Mouse (Mus musculus) limb, embryonic 12.5 days (tissue): ENCODE measurements around the gene Dclre1b. TPM values are rescaled to one million over a fixed set of nuclear protein-coding genes. Genes with fewer than 3 reads are reported as not detected.
"Not testable (repeated sequence)": the region's sequence is repeated elsewhere in the genome, so short reads cannot be mapped to it uniquely, and the experiment has no call there.

Experiments
- ATAC-seq: fragments of 200-750 bp; cut with Nextera tagmentation; 2 replicates; pipeline ENCODE4 v1.8.0; 2017; ENCODE audit warnings: low read depth, moderate TSS enrichment; ENCODE audit not compliant: insufficient number of reproducible peaks, insufficient read depth, low FRiP score, low TSS enrichment
- H3K27ac ChIP-seq: fragments of 300-500 bp; sonication (generic); 2 replicates; pipeline ENCODE4 v1.5.1; 2016; ENCODE audit warnings: mild to moderate bottlenecking, moderate library complexity
- H3K27me3 ChIP-seq: fragments of 300-500 bp; sonication (generic); 2 replicates; pipeline ENCODE4 v1.6.1; 2016; ENCODE audit warnings: mild to moderate bottlenecking, moderate library complexity
- H3K36me3 ChIP-seq: fragments of 300-500 bp; sonication (generic); 2 replicates; pipeline ENCODE4 v1.6.1; 2016; ENCODE audit warnings: mild to moderate bottlenecking, moderate library complexity
- H3K4me1 ChIP-seq: fragments of 300-500 bp; sonication (generic); replicated peaks from 2 replicates; pipeline ENCODE4 v1.6.1; 2016
- H3K4me2 ChIP-seq: fragments of 300-500 bp; sonication (generic); 2 replicates; pipeline ENCODE4 v1.6.1; 2016; ENCODE audit warnings: mild to moderate bottlenecking, moderate library complexity
- H3K4me3 ChIP-seq: fragments of 300-500 bp; sonication (generic); replicated peaks from 2 replicates; pipeline ENCODE4 v1.5.1; 2016; ENCODE audit warnings: mild to moderate bottlenecking
- H3K9ac ChIP-seq: fragments of 300-500 bp; sonication (generic); replicated peaks from 2 replicates; pipeline ENCODE4 v1.6.1; 2016; ENCODE audit warnings: mild to moderate bottlenecking, moderate library complexity
- H3K9me3 ChIP-seq: fragments of 300-500 bp; sonication (generic); 2 replicates; pipeline ENCODE4 v1.6.1; 2016; ENCODE audit warnings: mild to moderate bottlenecking, moderate library complexity
- WGBS: fragments of 180-500 bp; shearing (Covaris S2); methylation state at CpG from one replicate; pipeline ENCODE4 v1.1.7; 2016; 5-methylcytosine and 5-hydroxymethylcytosine counted together
- polyA plus RNA-seq: library from polyadenylated mRNA; unstranded; fragments of >200 nt; fragmentation: Nextera tagmentation; extraction: Ambion mirVana; gene quantifications from 2 replicates; pipeline ENCODE4 v1.2.1, GENCODE M21; 2016

Gene Dclre1b
- polyA plus RNA-seq = 31.8 and 32.5 TPM in 2 replicates

DNA sequence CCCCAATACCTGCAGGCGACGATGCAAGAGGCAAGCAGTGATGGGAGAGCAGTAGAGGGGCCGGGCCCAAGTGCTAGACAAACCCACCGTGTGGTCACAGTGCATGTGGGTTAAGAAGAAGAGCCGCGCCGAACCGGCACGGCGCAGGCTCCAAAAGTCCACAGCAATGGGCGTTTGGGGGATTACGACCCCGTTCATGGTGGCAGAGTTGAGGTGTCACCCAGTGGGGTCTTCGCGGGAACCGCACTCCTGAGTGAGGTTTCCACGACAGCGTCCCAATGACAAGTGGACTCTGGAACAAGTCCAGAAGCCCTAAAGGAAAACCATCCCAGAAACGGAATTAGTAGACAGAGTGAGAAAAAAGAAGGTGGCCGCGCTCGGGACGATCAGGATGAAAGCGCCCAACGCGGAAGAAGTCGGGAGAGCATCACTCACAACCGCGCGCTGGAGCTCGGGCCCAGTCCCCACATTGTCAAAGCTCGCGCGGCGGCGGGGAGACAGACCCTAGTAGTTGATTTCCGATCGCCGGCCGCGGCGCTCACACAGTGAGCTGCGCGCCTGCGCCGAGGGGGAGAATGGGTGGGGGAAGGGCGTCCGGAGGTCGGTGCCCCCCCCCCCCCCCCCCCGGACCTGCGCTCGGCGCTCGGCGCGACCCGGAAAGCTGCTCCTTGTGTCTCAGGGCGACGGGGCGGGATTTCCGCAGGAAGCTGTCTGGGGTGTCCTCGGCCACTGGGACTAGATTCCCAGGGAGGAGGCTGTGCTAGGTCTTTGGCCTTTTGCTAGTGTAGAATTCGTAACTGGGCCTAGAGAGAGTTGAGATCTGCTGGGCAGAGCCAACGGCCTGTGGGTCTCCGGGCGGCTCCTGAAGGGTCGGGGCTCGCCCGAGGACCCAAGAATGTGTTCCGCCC is at the start of gene Dclre1b, which contains the start of the genes Ap4b1 and Gm43064:
TSS of gene Dclre1b (minus strand) at position 554 of the 908 bp plus-strand sequence.
TSS of gene Ap4b1 (plus strand) at position 630 of the 908 bp plus-strand sequence.
TSS of gene Gm43064 (plus strand) at position 683 of the 908 bp plus-strand sequence.
- Histone ChIP-seq H3K4me1 (peaks cover 15% of the 10 kb centered on the region), H3K36me3 (peaks cover 43% of the 10 kb centered on the region), H3K9me3 (no peaks in the 10 kb centered on the region), H3K4me3 (peak within 1 kb of the TSS; percentile 80), H3K27ac (peak within 1 kb of the TSS; percentile 87), H3K4me2 (peak within 1 kb of the TSS; percentile 78), H3K9ac (peak within 1 kb of the TSS; percentile 88), H3K27me3 (no peaks in the 10 kb centered on the region)
- WGBS = under 1% methylated on average over 63 of the region's 70 CpGs
- peak; percentile 96 for ATAC-seq

DNA sequence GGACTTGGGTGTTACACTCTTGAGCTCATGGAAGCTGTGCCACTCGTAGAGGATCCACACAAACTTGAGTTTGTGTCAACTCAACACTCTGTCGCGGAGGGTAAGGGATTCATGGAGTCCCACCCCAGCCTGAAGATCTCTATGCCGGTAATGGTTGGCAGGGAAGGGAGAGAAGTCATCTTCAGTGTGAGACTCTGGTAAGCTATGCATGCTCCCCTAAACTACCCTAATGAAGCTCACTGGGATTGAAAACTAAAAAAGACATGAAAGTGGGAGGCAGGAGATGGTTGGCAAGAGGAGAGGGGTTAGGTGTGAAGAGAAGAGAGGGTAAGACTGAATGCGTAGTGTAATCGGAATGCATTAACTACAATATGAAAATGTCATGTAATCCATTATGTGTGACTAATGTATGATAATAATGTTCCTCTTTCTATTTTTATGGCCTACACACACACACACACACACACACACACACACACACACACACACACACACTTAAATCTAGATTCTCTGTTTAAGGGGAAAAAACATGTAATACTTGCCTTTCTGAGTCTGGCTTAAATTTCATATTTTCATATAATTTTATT is 48.8 kb upstream of the Dclre1b start:
- H3K27ac ChIP-seq = no peak overlapping the region
- H3K9ac ChIP-seq = no peak overlapping the region
- H3K4me1 ChIP-seq = no peaks in the 10 kb centered on the region
- no peaks in the 10 kb centered on the region for H3K27me3 ChIP-seq
- no peak overlapping the region for H3K4me2 ChIP-seq
- ATAC-seq = no peak
- no peaks in the 10 kb centered on the region for H3K9me3 ChIP-seq
- H3K36me3 ChIP-seq = no peaks in the 10 kb centered on the region
- H3K4me3 ChIP-seq = no peak overlapping the region
- 91% methylated on average over 6 of the region's 6 CpGs for WGBS

DNA sequence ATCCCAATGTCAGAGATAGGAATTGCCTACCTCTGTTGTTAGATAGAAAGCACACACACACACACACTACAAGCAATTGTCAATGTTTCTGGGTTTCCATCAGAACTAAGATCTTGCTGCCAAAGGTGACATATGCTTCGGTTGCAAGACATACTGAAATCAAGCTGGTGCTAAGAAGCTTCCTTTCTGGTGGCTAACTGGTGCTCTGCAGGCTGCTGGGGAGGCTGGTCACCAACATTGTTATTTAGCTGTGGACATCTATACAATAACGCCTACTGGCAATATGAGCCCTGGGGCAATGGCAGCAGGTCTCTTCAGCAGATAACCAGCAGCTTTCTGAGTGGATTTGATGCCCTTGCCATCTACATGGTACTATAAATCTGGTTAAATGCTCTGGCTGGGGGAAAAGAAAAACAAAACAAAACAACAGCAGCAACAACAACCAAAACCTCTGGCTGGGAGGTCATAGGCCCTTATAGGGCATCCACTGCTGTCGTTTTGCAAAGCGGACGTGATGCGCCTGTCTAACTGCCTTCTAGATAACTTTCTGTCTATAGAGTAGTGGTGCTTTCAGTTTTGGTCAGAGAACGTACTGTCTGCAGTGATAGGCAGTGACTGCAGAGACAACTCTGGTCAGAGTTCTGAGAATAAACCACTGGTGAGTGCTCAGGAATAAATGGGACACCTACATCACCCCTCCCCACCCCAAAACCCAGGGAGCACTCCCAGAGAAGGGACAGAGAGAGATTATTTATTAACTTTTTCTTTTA is 48.0 kb upstream of the Dclre1b start:
- Histone ChIP-seq H3K36me3 (no peaks in the 10 kb centered on the region), H3K9me3 (no peaks in the 10 kb centered on the region), H3K27ac (no peak overlapping the region), H3K4me3 (no peak overlapping the region), H3K4me2 (no peak overlapping the region), H3K9ac (no peak overlapping the region), H3K4me1 (no peaks in the 10 kb centered on the region), H3K27me3 (no peaks in the 10 kb centered on the region)
- WGBS = 86% methylated on average over 7 of the region's 7 CpGs
- no peak for ATAC-seq

DNA sequence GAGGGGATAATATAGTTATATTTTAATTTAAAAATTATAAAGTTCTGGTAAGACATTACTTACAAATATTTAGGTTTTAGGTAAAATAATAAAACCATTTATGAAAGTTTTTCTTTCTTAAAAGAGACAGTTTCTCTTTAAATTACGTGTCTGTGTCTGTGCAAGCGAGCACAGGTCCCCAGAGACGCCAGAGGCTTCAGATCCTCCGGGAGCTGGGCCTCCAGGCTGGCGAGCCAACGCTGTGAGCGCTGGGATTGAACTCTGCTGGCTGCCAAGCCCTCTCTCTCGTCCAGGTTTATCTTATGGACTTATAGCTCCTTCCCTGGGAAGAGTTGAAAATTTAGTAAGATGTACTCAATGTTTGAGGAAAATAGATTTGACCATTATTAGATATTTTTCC is 44.6 kb upstream of the Dclre1b start:
- ATAC-seq = no peak
- 63% methylated on average over 8 of the region's 8 CpGs for WGBS

DNA sequence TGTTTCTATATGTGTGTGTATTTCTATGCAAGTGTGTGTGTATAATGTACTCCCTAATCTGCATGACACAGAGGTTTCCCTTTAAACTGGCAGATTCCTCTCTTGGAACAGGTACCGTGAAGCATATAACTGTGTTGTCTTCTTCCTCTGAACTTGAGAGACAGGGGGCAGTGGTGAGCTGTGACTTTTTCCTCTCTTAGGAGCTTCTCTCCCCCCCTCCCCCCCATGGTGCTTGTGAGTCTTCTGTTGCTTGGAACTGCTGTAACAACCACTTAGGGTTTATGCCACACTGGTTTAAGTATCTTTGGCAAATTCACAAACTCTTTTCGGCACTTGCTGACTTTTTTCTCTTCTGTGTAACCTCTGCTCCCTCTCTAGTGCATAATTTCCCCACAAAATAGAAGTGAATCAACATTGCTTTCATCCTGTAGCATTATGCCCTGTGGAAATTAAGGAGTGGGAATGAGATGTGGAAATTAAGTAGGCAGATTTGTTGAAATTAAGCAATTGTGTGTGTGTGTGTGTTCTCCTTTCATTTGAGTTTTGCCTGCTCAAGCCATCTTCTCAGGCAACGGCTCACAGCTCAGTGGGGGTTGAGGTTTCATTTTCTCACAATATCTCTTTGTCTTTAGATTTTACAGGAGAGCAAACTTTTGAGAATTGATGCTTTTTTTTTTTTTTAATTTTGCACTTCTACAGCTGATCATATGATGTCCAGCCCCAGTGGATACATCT is 43.5 kb upstream of the Dclre1b start:
- Histone ChIP-seq H3K4me2 (no peak overlapping the region), H3K27me3 (no peaks in the 10 kb centered on the region), H3K36me3 (no peaks in the 10 kb centered on the region), H3K4me1 (no peaks in the 10 kb centered on the region), H3K4me3 (no peak overlapping the region), H3K27ac (no peak overlapping the region), H3K9me3 (no peaks in the 10 kb centered on the region), H3K9ac (no peak overlapping the region)
- 76% methylated on average over 3 of the region's 3 CpGs for WGBS
- ATAC-seq = no peak

More for the DNA sequence above, 44.6 kb upstream of the Dclre1b start:
- Histone ChIP-seq H3K9me3 (no peaks in the 10 kb centered on the region), H3K4me1 (no peaks in the 10 kb centered on the region), H3K27me3 (no peaks in the 10 kb centered on the region), H3K36me3 (no peaks in the 10 kb centered on the region), H3K4me2 (no peak overlapping the region), H3K9ac (no peak overlapping the region), H3K4me3 (no peak overlapping the region), H3K27ac (no peak overlapping the region)

DNA sequence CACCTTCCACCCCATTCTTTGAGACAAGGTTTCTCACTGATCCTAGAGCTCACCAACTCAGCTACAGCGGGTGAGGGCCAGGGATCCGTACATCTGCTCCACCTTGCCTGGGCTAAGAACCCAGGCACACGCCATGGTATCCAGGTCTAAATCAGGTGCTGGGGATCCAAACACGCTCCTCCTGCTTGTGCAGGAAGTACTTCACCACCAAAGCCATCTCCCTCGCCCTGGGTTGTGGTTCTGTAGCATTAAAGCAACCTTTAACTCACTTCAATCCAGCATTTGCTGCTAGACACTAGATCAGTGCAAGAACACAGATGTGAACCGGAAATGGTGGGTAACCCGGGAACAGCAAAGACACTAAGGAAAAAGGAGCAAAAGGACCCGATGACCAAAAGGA is 42.6 kb upstream of the Dclre1b start:
- no peak for ATAC-seq
- 83% methylated on average over 8 of the region's 8 CpGs for WGBS
- Histone ChIP-seq H3K27ac (no peak overlapping the region), H3K9me3 (no peaks in the 10 kb centered on the region), H3K4me3 (no peak overlapping the region), H3K9ac (no peak overlapping the region), H3K4me2 (no peak overlapping the region), H3K36me3 (no peaks in the 10 kb centered on the region), H3K27me3 (no peaks in the 10 kb centered on the region), H3K4me1 (no peaks in the 10 kb centered on the region)

DNA sequence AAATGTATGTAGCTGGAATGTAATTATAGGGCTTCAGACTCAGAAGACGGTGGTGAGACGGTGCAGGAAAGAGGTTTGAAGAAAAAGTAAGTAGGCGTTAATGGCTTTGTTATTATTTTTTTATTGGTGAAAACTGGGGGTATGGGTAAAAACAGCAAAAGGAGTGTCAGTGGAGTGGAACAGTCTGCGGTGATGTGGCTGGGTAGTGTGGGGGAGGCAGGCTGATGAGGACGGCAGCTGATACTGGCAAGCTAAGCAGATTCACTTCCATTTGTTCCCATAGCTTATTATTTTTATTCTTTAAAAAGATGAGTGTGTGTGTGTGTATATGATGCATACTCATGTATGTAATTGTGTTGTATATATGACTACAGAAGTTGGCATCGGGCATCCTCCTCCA is 42.2 kb upstream of the Dclre1b start:
- ATAC-seq = no peak
- H3K9me3 ChIP-seq = no peaks in the 10 kb centered on the region
- no peak overlapping the region for H3K4me2 ChIP-seq
- H3K27ac ChIP-seq = no peak overlapping the region
- H3K36me3 ChIP-seq = no peaks in the 10 kb centered on the region
- no peaks in the 10 kb centered on the region for H3K27me3 ChIP-seq
- no peak overlapping the region for H3K9ac ChIP-seq
- 77% methylated on average over 6 of the region's 6 CpGs for WGBS
- H3K4me1 ChIP-seq = no peaks in the 10 kb centered on the region
- no peak overlapping the region for H3K4me3 ChIP-seq

DNA sequence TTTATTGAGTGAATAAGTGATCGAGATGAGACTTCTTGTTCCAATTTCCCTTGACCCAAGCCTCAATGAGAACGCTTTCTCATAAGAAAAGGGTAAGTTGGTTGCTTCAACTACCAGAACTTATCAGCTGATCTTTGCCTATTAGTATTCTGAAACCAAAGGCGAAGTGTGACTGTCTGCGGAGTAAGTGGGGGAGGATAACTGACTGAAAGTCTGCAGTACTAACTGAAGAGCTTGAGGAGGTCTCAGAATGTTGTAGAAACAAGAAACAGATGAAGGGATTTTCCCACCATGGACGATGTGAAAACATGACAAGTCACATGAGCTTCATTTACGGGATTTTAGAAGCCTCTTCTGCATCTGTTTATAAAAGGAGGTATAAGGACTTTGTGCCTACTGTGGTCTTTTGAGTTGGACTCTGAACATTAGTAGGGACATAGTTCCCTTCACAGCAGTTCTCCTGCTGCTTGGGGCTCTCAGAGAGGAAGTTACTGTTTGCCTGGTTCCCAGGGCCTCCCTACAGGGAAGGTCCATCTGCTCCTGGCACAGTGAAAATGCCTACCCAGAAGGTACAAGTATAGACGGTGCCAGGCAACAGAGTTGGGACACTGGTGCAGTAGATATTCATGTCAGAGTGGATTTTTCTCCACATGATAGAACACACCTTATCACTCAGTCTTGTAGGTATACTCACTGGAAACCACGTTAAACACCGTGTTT is 41.6 kb upstream of the Dclre1b start:
- H3K4me3 ChIP-seq = no peak overlapping the region
- ATAC-seq = no peak
- no peaks in the 10 kb centered on the region for H3K4me1 ChIP-seq
- H3K9me3 ChIP-seq = no peaks in the 10 kb centered on the region
- no peak overlapping the region for H3K4me2 ChIP-seq
- WGBS = 78% methylated on average over 9 of the region's 9 CpGs
- H3K27me3 ChIP-seq = no peaks in the 10 kb centered on the region
- no peak overlapping the region for H3K9ac ChIP-seq
- H3K36me3 ChIP-seq = no peaks in the 10 kb centered on the region
- H3K27ac ChIP-seq = no peak overlapping the region

DNA sequence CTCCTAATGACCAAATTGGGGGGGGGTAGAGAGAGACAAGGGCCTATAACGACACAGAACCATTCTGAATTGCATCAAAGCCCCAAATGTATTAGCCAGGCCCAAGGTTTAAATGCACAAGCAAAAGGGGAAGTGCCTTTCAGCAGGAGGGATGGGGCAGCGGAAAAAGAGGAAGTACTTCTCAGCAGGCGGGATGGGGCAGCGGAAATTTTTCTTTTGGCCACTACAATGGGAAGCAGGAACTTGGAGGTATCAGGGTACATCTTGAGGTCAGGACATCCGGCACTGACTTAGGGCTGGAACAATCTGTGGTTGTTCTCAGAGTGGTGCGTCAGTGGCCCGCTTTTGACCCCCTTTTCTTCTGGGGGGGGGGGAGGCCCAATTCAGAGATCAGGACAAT is 31.7 kb upstream of the Dclre1b start:
- not testable (repeated sequence) for H3K27me3 ChIP-seq, H3K36me3 ChIP-seq, H3K9ac ChIP-seq, H3K9me3 ChIP-seq, H3K4me1 ChIP-seq, H3K4me3 ChIP-seq, H3K27ac ChIP-seq, H3K4me2 ChIP-seq, ATAC-seq
- WGBS = 93% methylated on average over 7 of the region's 7 CpGs

DNA sequence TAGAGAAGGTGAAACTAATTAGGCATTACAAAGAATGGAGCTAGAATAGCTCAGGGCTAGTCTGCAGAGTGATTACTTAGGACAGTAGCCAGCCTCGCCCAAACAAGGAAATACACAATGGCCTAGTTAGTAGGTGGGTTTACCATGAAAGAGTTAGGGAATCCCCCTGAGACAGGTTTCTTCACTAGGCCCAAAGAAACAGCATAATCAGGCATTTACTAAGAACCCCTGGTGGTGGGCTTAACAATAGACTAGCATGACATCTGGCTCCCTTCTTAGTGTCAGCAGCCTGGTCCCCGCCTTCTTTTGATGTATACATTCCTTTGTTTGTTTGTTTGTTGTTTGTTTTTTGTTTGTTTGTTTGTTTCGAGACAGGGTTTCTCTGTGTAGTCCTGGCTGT is 31.0 kb upstream of the Dclre1b start:
- H3K4me3 ChIP-seq, H3K27ac ChIP-seq, H3K27me3 ChIP-seq, H3K9me3 ChIP-seq, H3K4me2 ChIP-seq, H3K9ac ChIP-seq, H3K4me1 ChIP-seq, H3K36me3 ChIP-seq, ATAC-seq: not testable (repeated sequence)
- 85% methylated on average over 3 of the region's 3 CpGs for WGBS
